Mouse (Mus musculus) midbrain, embryonic 16.5 days (tissue): ENCODE results near the gene Abcc8. TPM values are rescaled to one million over a fixed set of nuclear protein-coding genes. Genes with fewer than 3 reads are reported as not detected.

Source experiments
- ATAC-seq: fragments of 200-750 bp; cut with Nextera tagmentation; 2 replicates; pipeline ENCODE4 v1.8.0; 2017; ENCODE audit warnings: moderate TSS enrichment
- H3K27ac ChIP-seq: fragments of 300-500 bp; sonication (generic); 2 replicates; pipeline ENCODE4 v1.5.1; 2014; ENCODE audit warnings: mild to moderate bottlenecking, low read length, mixed read lengths
- H3K27me3 ChIP-seq: fragments of 300-500 bp; sonication (generic); 2 replicates; pipeline ENCODE4 v1.6.1; 2014; ENCODE audit warnings: low read depth, low read length, mixed read lengths; ENCODE audit not compliant: control insufficient read depth, insufficient read depth
- H3K36me3 ChIP-seq: fragments of 300-500 bp; sonication (generic); 2 replicates; pipeline ENCODE4 v1.6.1; 2014; ENCODE audit warnings: mild to moderate bottlenecking, low read length, moderate library complexity, mixed read lengths; ENCODE audit not compliant: control insufficient read depth, insufficient read depth
- H3K4me1 ChIP-seq: fragments of 300-500 bp; sonication (generic); 2 replicates; pipeline ENCODE4 v1.6.1; 2014; ENCODE audit warnings: mild to moderate bottlenecking, low read length, mixed read lengths; ENCODE audit not compliant: control insufficient read depth, insufficient read depth
- H3K4me2 ChIP-seq: fragments of 300-500 bp; sonication (generic); 2 replicates; pipeline ENCODE4 v1.6.1; 2014; ENCODE audit warnings: mild to moderate bottlenecking, low read length, mixed read lengths
- H3K4me3 ChIP-seq: fragments of 300-500 bp; sonication (generic); 2 replicates; pipeline ENCODE4 v1.5.1; 2014; ENCODE audit warnings: low read depth, mild to moderate bottlenecking, low read length, moderate library complexity, mixed read lengths
- H3K9ac ChIP-seq: fragments of 300-500 bp; sonication (generic); 2 replicates; pipeline ENCODE4 v1.6.1; 2014; ENCODE audit warnings: low read depth, low read length, mixed read lengths
- H3K9me3 ChIP-seq: fragments of 300-500 bp; sonication (generic); replicated peaks from 2 replicates; pipeline ENCODE4 v1.6.1; 2014; ENCODE audit warnings: mild to moderate bottlenecking, low read length, mixed read lengths; ENCODE audit not compliant: control insufficient read depth, poor library complexity, severe bottlenecking
- WGBS: fragments of 180-500 bp; shearing (Covaris S2); extraction: QIAGEN DNeasy Blood & Tissue Kit; methylation state at CpG from one replicate; pipeline ENCODE4 v1.1.7; 2014; 5-methylcytosine and 5-hydroxymethylcytosine counted together
- polyA plus RNA-seq: library from polyadenylated mRNA; unstranded; fragments of >200 nt; fragmentation: Nextera tagmentation; extraction: Ambion mirVana; gene quantifications from 2 replicates; pipeline ENCODE4 v1.2.1, GENCODE M21; 2015

Abcc8 gene
- polyA plus RNA-seq, 1 experiment from 2014 or later, result 9.6 TPM

DNA sequence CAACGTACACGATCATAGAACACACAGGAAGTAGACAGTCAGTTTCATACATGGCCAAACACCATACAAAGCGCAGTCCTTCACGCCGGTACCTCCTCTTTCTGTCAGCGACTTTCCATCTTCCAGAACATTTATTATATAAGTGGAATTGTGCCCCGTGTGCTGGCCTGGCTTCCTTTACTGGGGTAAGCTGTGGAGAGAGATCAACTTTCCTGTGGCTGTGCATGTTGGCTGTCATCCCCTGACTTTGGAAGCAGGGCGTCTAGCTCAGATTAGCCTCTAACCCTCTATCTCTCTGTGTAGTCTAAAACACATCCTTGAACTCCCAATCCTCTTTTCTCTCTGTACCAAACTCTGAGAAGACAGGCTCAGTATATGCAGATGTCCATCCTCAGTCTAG, 111.0 kb downstream of the Abcc8 start:
- no peak overlapping the region for H3K27ac ChIP-seq
- no peak for ATAC-seq
- H3K36me3 ChIP-seq, result peaks cover 40% of the 10 kb centered on the region

GRCm38 (mm10) chr7:46063296-46063695, 116.5 kb downstream of the Abcc8 start:
- 98% methylated on average over 6 of the region's 6 CpGs for WGBS
- H3K27me3 ChIP-seq, result no peaks in the 10 kb centered on the region
- H3K4me1 ChIP-seq, result no peaks in the 10 kb centered on the region
- no peak overlapping the region for H3K4me2 ChIP-seq
- H3K9me3 ChIP-seq, result no peaks in the 10 kb centered on the region
- no peak overlapping the region for H3K9ac ChIP-seq
- ATAC-seq, result no peak
- H3K4me3 ChIP-seq, result no peak overlapping the region
- peaks cover 33% of the 10 kb centered on the region for H3K36me3 ChIP-seq
- no peak overlapping the region for H3K27ac ChIP-seq

More for the DNA sequence above, 111.0 kb downstream of the Abcc8 start:
- Histone ChIP-seq H3K4me2 (no peak overlapping the region), H3K4me1 (no peaks in the 10 kb centered on the region), H3K9ac (no peak overlapping the region), H3K9me3 (no peaks in the 10 kb centered on the region), H3K4me3 (no peak overlapping the region), H3K27me3 (no peaks in the 10 kb centered on the region)
- WGBS, result 98% methylated on average over 8 of the region's 8 CpGs

DNA sequence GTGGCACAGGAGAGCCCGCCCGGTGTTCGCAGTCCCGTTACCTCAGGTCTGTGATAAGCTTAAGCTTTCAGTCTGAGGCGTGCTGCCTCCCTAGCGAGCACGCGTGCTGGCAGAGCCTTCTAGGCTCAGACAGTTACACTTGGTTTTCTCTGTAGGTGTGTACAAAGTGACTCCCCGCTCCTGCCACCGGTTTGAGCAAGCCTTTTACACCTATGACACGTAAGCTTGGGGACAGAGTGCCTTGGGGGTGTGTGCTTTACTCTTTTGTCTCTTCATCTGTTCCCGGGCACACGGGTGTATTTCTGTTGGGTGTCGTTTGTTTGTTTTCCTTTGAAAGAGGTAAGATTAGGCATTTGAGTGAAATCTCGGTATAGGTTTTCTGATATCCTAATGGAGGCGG, 118.2 kb downstream of the Abcc8 start:
- no peak overlapping the region for H3K4me2 ChIP-seq
- H3K36me3 ChIP-seq, result peaks cover 33% of the 10 kb centered on the region
- no peak overlapping the region for H3K4me3 ChIP-seq
- no peak overlapping the region for H3K9ac ChIP-seq
- WGBS, result 97% methylated on average over 16 of the region's 16 CpGs
- H3K4me1 ChIP-seq, result no peaks in the 10 kb centered on the region
- no peaks in the 10 kb centered on the region for H3K27me3 ChIP-seq
- H3K9me3 ChIP-seq, result no peaks in the 10 kb centered on the region
- ATAC-seq, result no peak
- H3K27ac ChIP-seq, result no peak overlapping the region

GRCm38 (mm10) chr7:46060688-46061087, 119.1 kb downstream of the Abcc8 start:
- H3K4me1 ChIP-seq, result no peaks in the 10 kb centered on the region
- H3K36me3 ChIP-seq, result peaks cover 28% of the 10 kb centered on the region
- H3K4me3 ChIP-seq, result no peak overlapping the region
- 95% methylated on average over 8 of the region's 8 CpGs for WGBS
- ATAC-seq, result no peak
- H3K9me3 ChIP-seq, result no peaks in the 10 kb centered on the region
- H3K27ac ChIP-seq, result no peak overlapping the region
- no peak overlapping the region for H3K9ac ChIP-seq
- no peak overlapping the region for H3K4me2 ChIP-seq
- no peaks in the 10 kb centered on the region for H3K27me3 ChIP-seq

DNA sequence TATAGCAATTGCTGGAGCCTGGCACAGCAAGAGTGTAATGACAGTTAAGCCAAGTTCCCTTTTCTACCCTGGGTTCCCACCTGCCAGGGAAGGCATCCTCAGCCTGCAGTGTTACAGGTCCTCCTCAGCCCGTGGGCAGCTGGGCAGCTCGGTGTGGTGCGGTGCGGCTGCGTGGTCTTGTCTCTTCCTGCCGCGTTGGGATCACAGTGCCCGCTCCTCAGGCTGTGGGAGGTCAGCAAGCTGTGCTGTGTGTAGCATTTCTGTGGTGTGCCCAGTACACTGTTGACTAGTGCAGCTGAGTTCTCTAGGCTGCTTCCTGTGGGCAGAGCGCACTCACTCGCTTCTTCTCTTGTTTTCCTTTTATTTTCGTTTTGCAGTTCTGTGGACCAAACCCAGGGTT, 121.0 kb downstream of the Abcc8 start:
- peaks cover 32% of the 10 kb centered on the region for H3K36me3 ChIP-seq
- no peak overlapping the region for H3K27ac ChIP-seq
- no peak overlapping the region for H3K4me2 ChIP-seq
- no peaks in the 10 kb centered on the region for H3K27me3 ChIP-seq
- ATAC-seq, result no peak
- H3K9me3 ChIP-seq, result no peaks in the 10 kb centered on the region
- no peaks in the 10 kb centered on the region for H3K4me1 ChIP-seq
- H3K4me3 ChIP-seq, result no peak overlapping the region
- no peak overlapping the region for H3K9ac ChIP-seq
- WGBS, result 97% methylated on average over 11 of the region's 11 CpGs

Other genes starting within 250 kb of the Abcc8 start
- gene Abcc6, start 149.7 kb downstream of the Abcc8 start, polyA plus RNA-seq, result 0.27 and 0.45 TPM in 2 replicates
- gene Nomo1, start 146.3 kb downstream of the Abcc8 start, polyA plus RNA-seq, result 45.0 and 47.0 TPM in 2 replicates
- 2.4 and 2.8 TPM in 2 replicates for gene Kcnj11, start 79.3 kb downstream of the Abcc8 start, polyA plus RNA-seq
- gene Ush1c, start 58.5 kb upstream of the Abcc8 start, polyA plus RNA-seq, result 1.6 and 2.3 TPM in 2 replicates
- 0.08 TPM in 1 of 2 replicates, not detected in the other for gene Otog, start 61.0 kb upstream of the Abcc8 start, polyA plus RNA-seq
- 0.19 TPM in 1 of 2 replicates, not detected in the other for gene Myod1, start 196.4 kb upstream of the Abcc8 start, polyA plus RNA-seq
- 10.1 and 11.4 TPM in 2 replicates for gene Kcnc1, start 216.5 kb upstream of the Abcc8 start, polyA plus RNA-seq